Mouse (Mus musculus) lung, postnatal 25 days (tissue): ENCODE results near the gene Pitpnb.
A peak's percentile ranks its signal among the peaks of the same experiment; 100 is the strongest.

Source experiments
- DNase-seq: peaks from one replicate; pipeline ENCODE4 v3.0.0; 2022; ENCODE audit warnings: low spot score

Gene Pitpnb

DNA sequence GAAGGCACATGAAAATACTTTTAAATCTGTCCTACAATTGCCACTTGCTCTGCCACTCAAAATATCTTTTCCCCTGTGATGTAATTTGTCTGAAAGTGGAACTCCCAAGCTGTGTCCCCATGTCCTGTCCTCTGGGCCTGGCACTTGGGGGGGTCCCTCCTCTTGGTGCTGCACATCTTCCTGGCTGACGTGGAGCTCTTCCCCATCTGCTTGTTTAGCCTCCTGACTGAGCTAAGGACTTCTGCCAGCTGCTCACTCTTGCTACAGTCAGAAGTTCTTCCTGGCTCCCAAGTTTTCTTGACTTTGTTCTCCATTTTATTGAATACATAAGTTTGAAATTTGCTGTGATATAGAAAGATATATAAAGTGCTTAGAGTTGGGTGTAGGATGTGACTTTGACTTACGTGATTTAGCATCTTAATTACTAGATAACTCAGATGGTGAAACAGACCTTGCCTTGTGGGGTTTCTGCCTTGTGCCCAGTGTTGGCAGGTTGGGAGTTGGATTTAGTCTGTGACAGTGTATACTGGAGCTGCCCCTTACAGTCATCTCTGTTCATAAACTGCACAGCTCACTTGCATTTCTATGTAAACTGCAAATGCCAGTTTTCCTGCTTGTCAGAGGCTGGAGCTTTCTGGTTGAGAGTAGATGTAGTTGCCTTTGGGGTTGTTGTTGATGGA, 14.3 kb downstream of the Pitpnb start:
- no peak for DNase-seq

DNA sequence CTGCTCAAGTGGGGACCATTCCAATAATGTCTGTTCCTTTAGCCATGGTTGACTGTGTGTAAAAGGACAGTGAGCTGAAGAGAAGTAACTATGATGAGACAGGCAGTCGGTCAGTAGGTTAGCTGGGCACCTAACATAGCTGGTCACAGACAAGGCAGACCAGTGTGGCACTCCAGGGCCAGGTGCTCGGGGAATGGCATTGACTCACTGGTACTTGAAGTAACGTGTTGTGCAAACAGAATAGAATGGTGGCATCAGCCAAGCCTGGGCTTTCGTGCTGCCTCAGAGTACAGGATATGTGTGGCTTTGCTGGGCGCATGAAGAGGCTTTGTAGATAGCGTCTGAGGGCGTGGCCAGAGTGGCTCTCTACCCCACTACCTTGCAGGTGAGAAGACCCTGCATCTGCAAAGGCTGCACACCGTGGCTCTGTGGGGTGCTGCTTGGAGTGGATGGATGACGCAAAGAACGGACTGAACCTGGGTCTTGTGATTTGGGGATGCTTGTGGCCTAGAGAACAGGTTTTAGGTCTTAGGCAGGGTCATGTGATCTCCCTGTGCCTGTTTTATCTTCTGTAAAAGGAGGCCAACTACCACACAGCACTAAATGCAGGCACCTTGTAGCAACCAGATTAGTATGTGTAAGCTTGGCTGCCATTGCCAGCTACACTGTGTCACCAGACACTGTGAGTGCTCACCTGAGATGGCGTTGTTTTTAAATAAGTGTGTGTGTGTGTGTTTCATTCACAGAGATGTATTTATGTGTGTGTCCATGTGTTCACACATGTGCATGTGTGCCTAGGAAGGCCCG, 26.5 kb downstream of the Pitpnb start:
- DNase-seq = peak; percentile 31

DNA sequence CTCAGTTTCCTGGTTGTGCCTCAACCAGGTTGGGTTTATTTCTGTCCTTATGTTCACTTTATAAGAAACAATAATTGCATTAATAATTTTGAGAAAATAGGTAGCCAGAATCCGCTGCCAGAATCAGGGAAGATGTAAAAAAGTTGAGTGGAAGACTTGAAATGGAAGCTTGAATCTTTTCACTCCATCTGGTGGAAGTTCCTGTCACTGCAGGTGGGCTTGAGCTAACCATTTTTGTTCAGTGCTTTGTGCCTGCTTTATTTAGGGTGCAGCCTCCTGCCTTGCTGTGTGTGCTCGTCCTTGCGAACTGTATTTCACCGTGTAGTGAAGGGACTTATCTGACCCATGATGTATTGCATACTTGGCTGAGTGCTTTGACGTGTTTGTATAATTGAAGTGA, 30.0 kb downstream of the Pitpnb start:
- no peak for DNase-seq

DNA sequence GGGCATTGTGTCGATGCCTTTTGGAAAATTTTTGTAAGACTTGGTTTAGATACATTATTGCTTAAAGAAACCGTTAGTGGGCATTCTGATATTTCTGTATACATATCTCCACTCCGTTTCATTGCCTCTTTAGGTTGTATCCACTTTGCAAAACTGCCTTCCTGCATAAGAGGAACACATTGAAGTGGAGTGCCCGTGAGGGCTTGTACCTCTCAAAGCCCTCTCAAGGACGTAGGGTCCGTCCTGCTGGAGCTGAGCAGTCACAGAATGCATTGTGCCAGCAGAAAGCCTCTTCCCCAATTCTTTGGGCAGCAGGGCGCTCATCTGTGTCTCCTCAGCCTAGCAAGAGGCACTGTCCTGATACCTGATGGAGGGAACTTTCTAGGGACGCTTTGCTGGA, 30.5 kb downstream of the Pitpnb start:
- no peak for DNase-seq

DNA sequence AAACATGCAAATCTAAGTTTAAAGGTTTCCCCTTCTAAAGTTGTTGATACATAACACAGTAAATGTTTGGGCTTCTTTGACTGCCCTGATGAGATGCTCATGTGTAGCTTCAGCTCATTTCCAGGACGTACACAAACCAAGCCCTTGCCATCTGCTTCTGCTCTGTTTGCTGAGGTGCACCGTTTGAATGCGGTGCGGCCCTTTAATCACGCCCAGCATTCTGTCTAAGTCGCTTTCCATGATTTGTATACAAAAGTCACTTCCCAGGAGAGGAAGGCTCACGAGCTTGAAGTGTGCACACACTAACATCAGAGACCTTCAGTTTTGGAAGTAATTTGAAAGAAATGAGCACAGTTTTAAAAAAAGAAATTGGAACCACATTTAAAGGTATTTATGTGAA, 31.3 kb downstream of the Pitpnb start:
- no peak for DNase-seq

DNA sequence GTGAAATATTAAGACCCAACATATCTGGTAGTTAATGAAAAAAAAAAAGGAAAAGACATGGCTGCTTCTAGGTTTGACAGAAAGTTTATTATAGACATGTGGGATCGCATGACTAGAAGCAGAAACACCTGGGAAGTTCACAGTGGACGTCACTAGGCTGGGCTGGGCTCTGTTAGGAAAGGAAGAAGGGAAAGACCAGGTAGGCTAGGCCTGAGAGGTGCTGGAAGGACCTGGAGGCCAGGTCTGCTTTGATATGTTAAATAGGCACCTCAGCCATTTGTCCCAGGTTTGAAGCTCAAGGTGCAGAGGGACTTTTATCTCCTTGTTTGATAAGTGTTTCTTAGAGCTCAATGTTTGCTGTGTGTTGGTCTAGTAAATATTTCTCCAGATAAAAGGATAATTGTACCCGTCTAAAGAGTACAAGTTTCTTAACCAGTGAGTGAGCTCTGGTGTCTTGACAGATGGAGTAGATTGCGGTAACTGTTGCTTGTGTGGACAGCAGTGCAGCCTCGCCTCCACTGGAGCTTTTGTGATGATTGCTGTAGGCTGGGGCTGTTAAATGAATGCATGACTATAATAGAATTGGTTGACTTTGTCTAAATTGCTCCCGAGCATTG, 33.0 kb downstream of the Pitpnb start:
- DNase-seq = no peak

DNA sequence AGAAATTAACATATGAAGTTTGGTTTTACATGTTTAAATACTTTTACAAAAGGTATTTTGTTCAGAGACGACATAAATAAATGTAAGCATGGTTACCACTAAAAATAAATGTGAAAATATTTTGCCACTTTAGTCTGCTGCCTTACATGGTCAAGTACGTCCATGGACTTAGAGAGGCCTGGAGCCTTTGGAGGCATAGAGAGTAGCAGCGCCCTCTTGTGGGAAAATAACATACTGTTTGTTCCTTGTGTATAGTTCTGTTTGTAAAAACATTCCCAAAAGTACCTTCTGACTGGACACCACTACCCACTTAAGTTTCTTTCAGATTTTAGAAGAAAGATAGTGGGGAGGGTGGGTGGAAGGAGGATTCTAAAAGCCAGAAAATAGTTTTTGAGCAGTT, 34.0 kb downstream of the Pitpnb start:
- peak; percentile 64 for DNase-seq

DNA sequence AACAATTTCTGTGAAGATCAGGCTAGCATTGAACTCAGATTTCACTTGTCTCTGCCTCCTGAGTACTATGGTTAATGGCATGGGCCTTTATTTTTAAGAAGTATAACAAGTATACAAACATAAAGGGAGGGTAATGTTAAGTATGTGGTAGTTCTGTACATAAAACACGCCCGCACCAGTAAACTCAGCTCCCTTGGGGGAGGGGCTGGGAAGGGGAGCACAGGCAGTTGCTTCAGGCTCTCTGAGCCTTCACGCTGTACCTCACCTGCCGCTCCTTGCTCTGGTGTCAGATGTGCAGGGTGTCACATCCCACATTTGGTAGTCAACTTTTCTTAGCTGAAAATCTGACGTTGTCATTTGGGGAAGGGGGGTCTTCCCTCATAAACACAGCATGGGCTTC, 35.6 kb downstream of the Pitpnb start:
- no peak for DNase-seq

DNA sequence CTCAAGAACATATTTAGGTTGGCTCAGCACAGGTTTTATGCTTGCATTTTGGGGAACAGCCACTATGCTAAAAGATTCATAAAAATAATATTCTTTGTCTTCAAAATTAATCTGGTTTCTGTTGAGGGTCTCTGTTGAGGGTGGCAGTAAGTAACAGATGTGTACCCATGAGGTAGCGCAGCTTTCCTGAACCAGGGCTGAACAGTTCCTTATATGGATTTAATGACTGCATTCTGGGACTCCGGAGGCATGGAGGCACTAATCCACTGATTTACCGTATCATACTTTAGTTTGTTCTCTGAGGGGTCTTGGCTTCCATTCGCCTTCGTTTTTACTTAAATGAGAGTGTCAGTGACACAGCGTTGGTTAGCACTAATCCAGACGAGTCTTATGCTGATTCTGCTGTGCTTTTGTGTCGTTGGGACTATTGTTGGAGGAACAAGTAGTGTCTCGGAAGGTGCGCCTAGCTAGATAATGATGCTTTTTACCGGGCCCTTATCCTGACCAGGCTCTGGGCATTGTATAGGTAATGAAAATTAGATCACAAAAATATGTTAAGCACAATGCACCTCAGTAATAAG, 37.5 kb downstream of the Pitpnb start:
- DNase-seq = no peak

DNA sequence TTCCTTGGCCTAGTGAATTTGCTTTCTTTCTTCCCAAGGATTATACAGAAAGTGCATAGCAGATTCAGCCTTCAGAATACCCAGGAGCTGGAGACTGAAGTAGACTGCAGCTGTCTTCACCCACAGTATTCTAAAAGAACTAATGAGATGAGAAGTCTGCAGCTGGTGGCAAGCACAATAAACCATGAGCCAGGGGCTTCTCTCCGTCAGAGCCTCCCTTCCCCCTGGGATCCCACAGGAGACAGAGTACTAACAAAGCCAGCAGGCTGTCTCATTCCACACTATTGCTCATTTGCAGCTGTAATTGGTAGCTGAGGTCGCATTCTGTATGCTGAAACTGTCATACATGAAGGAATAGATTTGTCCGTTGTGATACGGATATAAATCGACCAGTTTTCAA, 38.0 kb downstream of the Pitpnb start:
- DNase-seq = no peak

DNA sequence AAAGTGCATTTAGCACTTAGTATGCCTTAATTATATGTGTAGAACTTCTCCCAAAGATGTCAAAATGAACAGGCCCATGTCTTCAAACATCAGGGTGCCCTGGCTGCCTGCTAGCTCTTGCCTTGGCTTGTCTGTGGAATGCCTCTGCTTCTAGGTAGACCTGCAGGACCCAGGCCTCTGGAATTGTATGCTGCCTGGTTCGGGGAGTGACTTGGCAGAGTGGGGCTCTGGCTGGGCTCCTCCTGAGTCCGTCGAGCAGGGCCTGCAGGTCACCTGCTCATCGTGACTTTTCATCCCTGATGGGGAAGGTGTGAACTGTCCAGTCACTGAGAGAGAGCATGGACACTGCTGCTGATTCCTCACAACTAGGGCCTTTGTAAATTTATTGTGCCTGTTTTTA, 45.1 kb downstream of the Pitpnb start:
- DNase-seq = no peak

DNA sequence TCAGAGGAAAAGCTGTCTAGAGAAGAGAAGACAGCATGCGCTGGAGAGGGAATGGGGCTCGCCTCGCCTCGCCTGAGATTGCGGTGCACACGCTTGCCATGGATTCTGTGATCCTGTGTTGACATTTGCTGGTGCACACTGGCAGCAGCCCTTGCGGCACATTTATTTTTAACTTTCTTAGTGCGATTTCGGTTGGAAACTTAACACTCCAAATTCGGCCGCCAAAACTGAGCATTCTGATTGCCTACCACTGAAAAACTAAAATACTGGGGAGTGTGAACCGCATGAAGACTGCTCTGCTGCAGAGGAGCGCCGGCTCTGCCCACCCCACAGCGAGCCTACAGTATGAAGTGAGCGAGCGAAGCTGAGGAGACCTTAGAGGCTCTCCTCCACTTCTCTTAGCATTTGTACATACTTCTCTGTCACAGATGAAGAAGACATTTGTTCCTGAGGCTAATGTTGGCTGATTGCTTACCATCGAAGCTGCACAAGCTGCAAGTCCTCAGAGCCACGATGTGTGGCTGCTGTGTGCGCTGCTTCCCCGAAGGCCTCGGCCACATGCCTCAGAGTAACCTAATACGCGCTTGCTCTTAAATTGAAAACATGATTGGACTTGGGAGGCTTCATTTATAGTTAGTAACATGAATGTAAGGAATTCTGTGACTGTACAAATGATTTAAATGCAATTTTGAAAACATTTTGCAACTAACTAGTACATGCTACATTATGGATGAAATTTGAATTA, 45.9 kb downstream of the Pitpnb start:
- no peak for DNase-seq

DNA sequence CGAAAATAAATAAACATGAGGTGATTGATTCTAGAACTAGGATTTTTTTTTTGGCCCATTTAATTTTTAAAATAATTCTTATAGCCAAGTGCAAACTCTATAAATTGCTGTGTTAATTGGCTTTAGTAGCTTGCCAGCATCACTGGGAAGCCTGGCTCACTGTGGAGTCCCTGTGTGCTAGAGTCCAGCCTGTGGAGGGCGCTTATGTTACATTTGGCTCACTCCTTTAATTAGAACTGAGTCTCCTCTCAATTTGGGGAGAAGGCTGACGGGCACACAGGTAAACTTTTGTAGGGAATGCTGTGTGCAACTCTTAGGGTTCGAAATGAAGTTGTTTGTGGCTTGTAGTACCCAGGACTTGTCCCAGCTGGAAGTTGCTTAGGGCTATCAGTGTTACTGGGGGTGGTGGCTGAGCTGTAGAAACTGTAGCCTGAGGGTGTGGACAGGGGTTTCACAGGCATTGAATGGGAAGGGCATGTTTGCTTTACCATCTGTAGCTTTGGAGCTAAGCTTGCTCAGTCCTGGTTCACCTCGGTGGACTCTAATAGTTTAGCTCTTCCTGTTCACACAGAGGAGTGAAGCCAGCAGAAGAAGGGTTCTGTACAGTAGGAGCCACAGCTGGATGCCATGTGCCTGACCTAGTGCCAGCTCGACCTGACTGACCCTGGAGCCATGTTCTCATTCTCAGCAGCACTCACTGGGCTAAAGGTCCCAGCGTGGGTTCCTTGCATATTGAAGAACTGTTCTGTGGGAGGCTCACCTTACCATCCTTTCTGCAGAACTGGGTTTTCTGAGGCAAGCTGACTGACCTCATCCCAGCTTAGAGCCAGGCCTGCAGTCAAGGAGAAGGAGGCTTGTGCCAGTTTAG, 47.8 kb downstream of the Pitpnb start:
- no peak for DNase-seq

DNA sequence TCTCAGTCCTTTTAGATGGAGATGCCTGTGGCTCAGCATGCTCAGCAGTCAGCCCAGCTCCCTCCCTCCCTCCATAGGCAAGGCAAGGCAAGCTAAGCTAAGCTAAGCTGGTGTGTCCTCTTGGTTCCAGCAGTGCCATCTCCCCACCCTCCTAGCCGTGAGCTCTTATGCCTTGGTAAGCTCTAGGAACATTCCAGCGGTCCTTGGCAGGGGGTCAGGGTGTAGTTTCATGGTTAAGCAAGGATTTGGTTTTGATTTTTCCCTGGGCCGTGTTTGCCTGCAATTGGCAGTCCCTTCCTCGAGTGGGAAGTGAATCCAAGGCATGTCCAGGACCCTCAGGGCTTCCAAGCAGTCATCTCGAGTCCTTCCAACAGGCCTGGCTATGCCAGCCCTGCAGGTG, 52.8 kb downstream of the Pitpnb start:
- no peak for DNase-seq

DNA sequence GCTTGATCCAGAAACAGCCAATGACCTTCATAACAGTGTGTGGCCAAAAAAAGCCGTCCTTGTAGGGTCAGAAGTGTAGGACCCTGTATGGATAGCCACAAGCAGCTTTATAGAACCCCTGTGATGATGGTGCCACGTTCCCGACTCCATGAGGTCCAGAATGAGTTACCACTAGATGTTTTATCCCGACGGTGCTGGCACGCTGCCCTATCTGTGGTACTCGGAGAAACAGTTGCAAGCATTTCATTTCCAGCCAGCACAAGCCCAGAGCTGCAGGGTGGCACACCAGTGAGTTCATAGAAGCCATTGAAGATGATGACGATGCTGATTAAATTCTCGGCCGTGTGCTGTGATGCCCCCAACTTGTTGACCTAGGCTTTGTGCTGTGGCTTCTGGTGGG, 60.3 kb downstream of the Pitpnb start:
- no peak for DNase-seq

DNA sequence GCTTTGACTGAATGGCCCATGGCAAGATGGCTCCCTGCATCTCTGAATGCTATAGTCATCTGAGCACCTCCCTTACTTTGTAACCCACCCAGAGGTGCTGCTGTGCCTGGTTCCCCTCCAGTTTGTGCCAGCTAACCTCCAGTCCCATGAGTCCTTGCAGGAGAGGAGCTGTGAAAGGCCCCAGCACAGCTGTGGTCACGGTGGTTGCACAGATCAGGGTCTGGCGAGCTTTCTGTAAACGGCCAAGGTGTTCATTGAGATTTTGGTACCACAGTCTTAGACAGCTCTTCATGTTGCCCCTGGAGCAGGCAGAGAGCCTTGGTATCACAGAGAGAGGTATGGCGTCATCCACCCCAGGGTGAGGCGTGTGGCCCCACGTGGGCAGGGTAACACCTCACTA, 60.9 kb downstream of the Pitpnb start:
- no peak for DNase-seq

DNA sequence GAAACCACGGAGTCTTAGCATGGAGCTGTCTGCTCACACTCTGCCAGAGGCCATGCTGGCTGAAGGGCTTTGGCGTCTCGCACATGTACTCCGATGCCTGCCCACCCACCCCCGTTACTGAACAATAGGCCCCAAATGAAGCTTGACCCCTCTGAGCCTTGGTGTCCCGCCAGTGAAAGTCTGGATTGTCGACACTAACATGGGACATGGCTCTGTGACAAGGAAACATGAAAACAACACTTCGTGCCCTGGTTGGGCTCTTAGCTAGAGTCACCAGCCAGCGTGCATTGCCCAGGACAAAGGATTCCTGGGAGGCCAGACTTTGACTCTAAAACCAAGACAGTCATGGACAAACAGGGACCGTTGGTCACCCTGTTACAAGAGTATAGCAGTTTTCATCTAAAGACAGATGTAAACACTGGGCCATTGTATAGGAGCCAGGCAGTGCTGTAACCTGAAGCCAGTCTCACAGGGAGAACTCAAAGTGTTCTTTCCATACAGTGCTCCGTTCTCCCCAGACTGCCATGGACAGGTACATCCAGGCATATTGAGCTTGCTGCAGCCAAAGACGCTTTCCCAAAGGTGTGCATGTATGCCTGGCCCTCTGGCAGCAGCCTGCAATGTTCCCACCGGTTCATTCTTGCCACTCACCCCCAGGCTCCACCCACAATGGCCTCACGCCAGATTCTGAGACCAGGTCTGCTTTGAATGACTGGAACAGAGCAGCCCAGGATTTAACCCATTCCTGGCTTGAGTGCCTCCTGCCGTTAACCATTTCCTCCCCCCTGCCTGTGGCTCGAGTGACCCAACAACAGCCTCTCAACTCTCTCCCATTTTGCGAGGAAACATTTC, 63.0 kb downstream of the Pitpnb start:
- DNase-seq = peak; percentile 64

DNA sequence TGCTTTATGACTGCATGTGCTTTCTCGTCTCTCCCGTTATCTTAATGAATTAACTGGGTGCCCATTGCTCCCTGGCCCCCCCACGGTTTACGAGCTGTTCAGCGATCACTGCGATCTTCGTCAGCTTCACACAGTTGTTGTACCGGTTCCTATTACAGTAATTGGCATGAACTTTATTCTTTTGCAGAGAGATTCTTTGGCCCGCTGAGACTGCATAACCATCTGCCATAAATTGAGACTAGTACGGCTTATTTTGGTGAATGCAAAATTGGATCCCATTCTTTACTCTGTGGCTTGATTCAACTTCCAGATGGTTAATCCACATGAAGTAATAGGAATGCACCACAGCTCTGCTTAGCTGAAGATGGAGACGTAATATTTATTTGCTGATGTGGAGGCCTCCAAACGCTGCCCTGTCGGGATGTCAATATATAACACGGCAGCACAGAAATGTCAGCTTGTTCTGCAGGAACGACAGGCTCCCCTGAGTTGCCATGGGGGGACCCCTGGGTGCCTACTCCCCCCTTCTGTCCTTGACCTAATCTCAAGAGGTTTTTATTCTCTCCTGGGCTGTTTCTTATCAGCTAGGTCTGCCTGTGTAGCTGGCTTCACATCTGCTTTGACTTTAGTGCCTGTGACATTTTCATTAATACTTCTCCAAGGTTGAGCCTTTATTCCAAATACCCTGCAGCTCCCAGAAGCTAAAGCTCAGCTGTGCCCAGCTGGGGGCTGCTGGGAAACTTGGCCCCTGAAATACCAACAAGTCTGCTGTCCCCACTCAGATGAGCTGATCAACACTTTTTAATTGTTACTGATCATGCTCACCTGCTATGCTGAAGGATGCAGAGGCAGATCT, 63.9 kb downstream of the Pitpnb start:
- no peak for DNase-seq

DNA sequence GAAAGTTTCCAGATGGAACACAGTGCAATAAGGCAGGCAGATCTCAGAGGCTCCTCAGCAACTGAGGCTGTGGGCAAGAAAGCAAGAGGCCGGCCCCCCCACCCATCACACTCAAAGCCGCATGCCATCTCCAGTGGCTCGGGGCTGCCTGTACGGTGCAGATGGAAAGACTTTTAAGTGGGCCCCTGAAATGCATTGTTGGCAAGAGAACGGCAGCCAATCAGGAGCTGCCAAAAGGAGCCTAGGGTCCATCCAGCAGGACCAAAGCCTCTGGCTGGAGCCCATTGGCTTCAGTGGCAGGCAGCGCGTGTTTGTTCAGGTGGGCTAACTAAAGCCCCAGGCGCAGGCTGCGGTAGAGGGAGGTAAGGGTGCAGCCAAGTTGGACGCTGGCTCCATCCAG, 65.2 kb downstream of the Pitpnb start:
- no peak for DNase-seq
